Mouse (Mus musculus): Measurements from ENCODE around the gene Strn.

Strn gene

DNA sequence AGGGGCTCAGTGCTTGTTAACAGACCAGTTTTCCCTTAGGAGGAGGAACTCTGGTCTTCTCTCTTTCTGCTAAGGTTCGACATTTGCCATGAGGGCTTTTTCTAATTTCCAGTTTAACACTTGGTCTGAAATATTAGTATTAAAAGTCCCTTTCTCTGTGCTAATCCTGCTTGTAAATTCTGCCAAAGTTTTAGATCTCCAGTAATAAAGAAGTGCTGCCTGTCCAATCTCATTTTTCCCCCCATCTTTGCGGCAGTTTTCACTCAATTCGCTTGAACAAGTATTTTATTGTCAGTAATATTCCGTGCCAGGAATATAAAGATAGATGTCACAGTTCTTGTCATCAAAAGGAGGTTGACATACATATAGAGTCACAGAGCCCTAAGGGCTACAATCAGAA, at the start of gene Strn:
Gene Strn (minus strand): TSS at position 101 of the 400 bp plus-strand sequence.
- DNase-seq (ENCODE audit: extremely low read depth, low read depth, low spot score) = no peak

GRCm38 (mm10) chr17:78778765-78779164, 41.8 kb upstream of the Strn start:
- no peak for DNase-seq (ENCODE audit: extremely low read depth, low read depth, low spot score)

DNA sequence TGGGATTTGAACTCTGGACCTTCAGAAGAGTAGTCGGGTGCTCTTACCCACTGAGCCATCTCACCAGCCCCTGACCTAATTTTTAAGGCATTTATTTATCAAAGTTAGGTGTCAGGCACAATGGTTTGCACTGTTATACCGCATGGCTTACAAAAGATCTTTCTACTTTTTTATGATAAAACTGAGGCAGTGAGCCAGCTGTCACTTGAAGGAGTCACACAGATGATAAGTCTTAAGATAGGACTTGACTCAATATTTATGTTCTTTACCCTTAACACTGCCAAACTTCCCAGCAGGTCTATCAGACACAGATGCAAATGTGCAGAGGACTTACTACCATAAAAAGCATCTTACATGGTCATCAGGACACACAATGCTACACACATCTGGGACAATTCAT, 35.3 kb upstream of the Strn start:
- no peak for DNase-seq (ENCODE audit: extremely low read depth, low read depth, low spot score)

- DNase-seq (ENCODE audit: extremely low read depth, low read depth, low spot score) = no peak
Measured at GRCm38 (mm10) chr17:78770932-78771331, 33.9 kb upstream of the Strn start.

GRCm38 (mm10) chr17:78769341-78769740, 32.3 kb upstream of the Strn start:
- no peak for DNase-seq (ENCODE audit: extremely low read depth, low read depth, low spot score)

DNA sequence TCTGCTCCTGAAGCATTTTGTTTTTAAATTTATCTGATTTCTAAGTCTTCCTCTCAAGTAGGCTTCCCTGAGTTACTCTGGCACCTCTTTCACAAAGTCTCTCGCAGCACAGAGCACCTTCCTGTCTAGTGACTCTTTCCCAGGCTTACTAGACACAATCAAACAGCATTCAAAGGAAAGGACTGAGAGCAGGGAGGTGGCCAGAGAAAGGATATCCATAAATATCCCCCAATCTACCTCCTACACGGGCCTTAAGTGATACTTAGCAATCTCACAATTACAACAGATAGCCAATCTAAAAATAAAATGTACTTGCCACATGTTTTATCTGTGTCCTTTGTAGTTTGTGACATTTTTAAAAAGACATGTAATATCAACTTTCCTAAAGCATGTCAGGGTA, 31.9 kb upstream of the Strn start:
- no peak for DNase-seq (ENCODE audit: extremely low read depth, low read depth, low spot score)

- no peak for DNase-seq (ENCODE audit: extremely low read depth, low read depth, low spot score)
Measured at GRCm38 (mm10) chr17:78767546-78767945, 30.6 kb upstream of the Strn start.

DNA sequence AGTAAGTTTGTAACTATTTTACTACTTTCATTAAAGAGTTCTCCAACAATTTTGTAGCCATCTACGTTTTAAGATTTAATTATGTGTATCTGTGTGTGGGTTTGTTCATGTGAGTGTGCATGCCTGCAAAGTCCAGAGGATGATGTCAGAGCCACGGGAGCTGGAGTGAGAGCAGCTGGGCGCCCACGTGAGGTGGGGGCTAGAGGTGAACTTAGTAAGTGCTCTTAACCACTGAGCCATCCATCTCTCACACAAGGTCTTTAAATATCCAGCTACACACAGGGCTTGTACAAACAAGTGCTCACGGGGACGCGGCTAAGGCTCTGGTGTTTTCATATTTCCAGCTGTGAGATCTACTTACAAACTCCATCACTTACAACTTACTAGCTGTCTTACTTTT, 29.1 kb upstream of the Strn start:
- no peak for DNase-seq (ENCODE audit: extremely low read depth, low read depth, low spot score)

- DNase-seq (ENCODE audit: extremely low read depth, low read depth, low spot score) = no peak
Measured at GRCm38 (mm10) chr17:78763272-78763671, 26.3 kb upstream of the Strn start.

- no peak for DNase-seq (ENCODE audit: extremely low read depth, low read depth, low spot score)
Measured at GRCm38 (mm10) chr17:78752938-78753655, 16.1 kb upstream of the Strn start.

GRCm38 (mm10) chr17:78752064-78752463, 15.1 kb upstream of the Strn start:
- no peak for DNase-seq (ENCODE audit: extremely low read depth, low read depth, low spot score)

- no peak for DNase-seq (ENCODE audit: extremely low read depth, low read depth, low spot score)
Measured at GRCm38 (mm10) chr17:78748440-78748839, 11.4 kb upstream of the Strn start.

DNA sequence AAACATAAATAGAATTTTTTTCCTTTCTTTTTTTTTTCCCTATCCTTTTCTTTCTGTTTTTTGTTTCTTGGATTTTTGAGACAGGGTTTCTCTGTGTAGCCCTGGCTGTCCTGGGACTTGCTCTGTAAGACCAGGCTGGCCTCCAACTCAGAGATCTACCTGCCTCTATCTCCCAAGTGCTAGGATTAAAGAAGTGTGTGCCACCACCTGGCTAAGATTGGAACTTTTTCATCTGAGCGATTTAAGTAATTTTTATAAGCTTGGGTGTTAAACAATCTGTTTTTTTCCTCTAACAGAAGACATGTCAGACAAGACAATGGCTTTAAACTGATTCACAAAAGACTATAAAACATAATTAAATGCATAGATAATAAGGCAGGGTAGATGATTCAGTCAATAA, 1.4 kb upstream of the Strn start:
- DNase-seq (ENCODE audit: extremely low read depth, low read depth, low spot score) = no peak

DNA sequence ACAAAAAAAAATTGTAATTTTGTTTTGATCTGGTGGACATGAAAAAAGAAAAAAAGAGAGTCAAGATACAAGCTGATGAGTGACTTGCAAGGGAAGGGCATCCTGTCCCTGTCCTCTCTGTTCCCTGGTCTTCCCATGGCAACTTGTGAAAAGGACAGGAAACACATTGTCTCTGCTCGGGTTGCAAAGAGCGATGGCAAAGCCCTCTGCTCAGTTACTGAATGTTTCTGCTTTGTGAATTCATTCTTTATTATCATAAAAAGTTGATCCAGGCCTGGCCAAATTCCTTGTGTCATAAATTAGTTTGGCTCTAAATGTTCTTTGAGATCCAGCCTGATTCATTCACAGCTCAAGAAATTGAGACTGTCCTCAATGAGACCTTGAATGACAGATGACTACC, 775 bp upstream of the Strn start:
- DNase-seq (ENCODE audit: extremely low read depth, low read depth, low spot score) = no peak

DNA sequence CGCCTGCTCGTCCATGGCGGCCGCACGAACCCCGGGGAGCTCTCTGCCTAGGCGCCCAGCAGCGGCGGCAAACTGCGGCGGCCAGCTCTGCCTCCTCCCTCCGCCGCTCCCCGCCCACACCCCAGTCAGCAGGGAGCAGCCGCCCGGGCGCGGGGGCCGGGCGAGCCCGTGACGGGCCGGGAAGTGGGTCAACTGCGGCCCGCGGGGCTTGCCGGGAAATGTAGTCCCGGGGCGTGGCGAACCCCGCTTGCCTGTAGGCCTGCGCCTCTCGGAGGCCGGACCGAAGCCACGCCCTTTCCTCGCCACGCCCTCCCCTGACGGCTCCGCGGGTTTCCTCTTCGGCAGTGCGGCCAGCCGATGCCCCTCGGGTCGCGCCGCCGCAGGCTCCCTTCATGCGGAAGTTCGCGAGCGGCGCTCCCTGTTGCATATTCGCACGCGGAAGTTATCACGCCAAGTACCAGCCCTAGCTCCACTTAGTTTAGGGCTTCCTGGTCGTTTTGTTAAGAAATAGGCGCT, 465 bp downstream of the Strn start:
- no peak for DNase-seq (ENCODE audit: extremely low read depth, low read depth, low spot score)

- no peak for DNase-seq (ENCODE audit: extremely low read depth, low read depth, low spot score)
Measured at GRCm38 (mm10) chr17:78735731-78736472, 1.1 kb downstream of the Strn start.

GRCm38 (mm10) chr17:78734806-78735205, 2.2 kb downstream of the Strn start:
- no peak for DNase-seq (ENCODE audit: extremely low read depth, low read depth, low spot score)

- DNase-seq (ENCODE audit: extremely low read depth, low read depth, low spot score) = no peak
Measured at GRCm38 (mm10) chr17:78732056-78732455, 4.9 kb downstream of the Strn start.

DNA sequence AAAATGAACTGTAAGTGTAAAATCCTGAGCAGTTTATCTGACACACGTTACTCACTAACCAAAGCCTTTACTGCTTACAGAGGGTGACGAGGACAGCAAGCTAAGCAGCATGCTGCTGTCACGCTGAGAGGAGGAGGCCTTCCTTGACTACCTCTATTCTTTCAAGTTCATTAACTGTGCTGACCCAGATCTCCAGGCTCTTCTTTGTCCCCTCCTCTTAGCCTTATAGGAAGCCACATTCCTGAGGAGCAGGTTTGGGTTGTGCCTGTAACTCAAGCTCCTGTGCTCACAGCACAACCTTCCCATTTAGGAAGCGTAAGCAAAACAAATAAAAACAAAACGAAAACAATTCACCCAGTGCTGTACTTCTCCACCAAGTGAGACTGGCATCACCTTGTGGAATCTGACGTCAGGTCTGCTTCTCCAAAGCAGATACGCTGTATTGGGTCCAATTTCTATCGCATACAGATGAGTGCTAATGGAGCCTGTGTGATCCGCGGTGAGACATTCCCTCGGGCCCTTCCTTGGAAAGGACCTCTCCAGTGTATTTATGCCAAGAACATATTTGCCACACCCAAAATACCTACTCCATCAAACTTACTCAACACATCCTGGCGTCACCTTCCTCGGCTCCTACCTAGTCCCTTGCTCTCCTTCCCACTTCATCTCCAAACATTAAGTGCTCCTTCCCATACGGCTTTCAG, 10.1 kb downstream of the Strn start:
- peak; percentile 59 for DNase-seq (ENCODE audit: extremely low read depth, low read depth, low spot score)

DNA sequence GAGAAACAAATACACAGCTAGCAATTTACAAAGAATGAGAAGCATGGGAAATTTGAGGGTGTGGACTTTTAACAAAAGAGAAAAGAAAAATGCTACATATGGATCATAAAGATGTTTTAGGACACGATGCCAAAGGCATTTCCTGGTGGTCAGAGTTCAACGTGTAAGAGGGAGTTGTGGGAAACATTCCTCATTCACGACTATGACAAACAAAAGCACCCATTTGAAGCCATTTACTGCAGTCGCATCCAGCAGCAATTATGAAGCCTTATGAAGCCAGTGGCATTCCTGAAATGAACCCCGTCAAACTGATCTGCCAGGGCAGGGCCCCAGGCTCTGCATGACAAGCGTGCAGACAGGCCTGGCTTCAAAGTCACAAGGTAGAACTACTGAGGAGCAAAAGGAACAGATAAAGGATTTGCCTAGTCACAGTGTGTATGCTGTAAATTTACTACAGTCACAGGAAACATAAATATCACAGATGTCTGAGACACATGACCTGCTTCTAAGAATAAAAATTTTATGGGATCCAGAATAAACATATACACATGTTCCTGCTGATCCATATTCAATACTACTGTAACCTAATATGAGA, 12.4 kb downstream of the Strn start:
- DNase-seq (ENCODE audit: extremely low read depth, low read depth, low spot score) = no peak

DNA sequence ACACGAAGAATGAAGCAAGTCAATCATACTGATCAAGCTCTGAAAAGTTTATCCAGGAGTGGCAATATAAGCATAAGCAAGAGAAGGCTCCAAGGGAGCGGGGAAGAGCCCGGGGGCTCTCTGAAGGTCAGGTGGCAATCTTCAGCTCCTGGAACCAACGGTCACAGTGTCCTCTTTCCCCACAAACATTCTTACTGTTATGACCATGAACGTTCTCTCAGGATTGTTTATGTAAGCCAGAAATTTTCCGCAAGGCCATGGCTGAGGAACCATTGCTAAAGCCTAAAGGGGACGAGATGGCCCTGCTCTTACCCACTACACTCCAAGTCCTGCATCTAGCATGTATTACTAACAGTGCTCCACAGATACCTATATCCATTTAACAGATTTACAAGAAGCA, 15.3 kb downstream of the Strn start:
- DNase-seq (ENCODE audit: extremely low read depth, low read depth, low spot score) = no peak

Data from fat pad, adult 2 months (tissue).